Mouse (Mus musculus) cerebellum, adult 2 months (tissue): ENCODE results near the gene Rpl9. TPM values are rescaled to one million over a fixed set of nuclear protein-coding genes. Genes with fewer than 3 reads are reported as not detected.

Experiments
- DNase-seq, 2 experiments: peaks; one replicate each; pipeline ENCODE4 v3.0.0; 2021
- H3K27ac ChIP-seq: fragments of 200-500 bp; 2 replicates; pipeline ENCODE4 v1.5.1; 2012; ENCODE audit warnings: low read length, control low read depth, inconsistent platforms; ENCODE audit not compliant: insufficient read depth
- H3K27me3 ChIP-seq: fragments of 200-500 bp; 2 replicates; pipeline ENCODE4 v1.6.1; 2012; ENCODE audit warnings: inconsistent platforms, mild to moderate bottlenecking, low read length, moderate library complexity; ENCODE audit not compliant: control insufficient read depth, insufficient read depth
- H3K4me1 ChIP-seq: fragments of 200-500 bp; 2 replicates; pipeline ENCODE4 v1.6.1; 2011; ENCODE audit warnings: low read length; ENCODE audit not compliant: control insufficient read depth, insufficient read depth
- H3K4me3 ChIP-seq: fragments of 200-500 bp; replicated peaks from 2 replicates; pipeline ENCODE3; 2011; ENCODE audit warnings: mild to moderate bottlenecking, low read depth, low read length, control low read depth; ENCODE audit not compliant: insufficient read depth
- CTCF ChIP-seq: fragments of 200-500 bp; IDR thresholded peaks from 2 replicates; pipeline ENCODE4 v1.5.1; 2011; ENCODE audit warnings: low read depth, mild to moderate bottlenecking, control low read depth, low read length, moderate library complexity, borderline replicate concordance; ENCODE audit not compliant: insufficient read depth
- POLR2A ChIP-seq: fragments of 200-500 bp; IDR thresholded peaks from 2 replicates; pipeline ENCODE4 v1.6.1; 2011; ENCODE audit warnings: low read length, control low read depth, borderline replicate concordance; ENCODE audit not compliant: insufficient read depth
- WGBS: fragments of 180-500 bp; shearing (Covaris S2); methylation state at CpG from one replicate; pipeline ENCODE4 v1.1.7; 2018; 5-methylcytosine and 5-hydroxymethylcytosine counted together
- polyA plus RNA-seq: library from polyadenylated mRNA; depleted of rRNA; stranded (reverse); fragments of >200 nt; gene quantifications from 2 replicates; pipeline ENCODE4 v1.2.3, GENCODE M21; 2012; rRNA removed

The Rpl9 gene
- polyA plus RNA-seq = 431 and 479 TPM in 2 replicates

DNA sequence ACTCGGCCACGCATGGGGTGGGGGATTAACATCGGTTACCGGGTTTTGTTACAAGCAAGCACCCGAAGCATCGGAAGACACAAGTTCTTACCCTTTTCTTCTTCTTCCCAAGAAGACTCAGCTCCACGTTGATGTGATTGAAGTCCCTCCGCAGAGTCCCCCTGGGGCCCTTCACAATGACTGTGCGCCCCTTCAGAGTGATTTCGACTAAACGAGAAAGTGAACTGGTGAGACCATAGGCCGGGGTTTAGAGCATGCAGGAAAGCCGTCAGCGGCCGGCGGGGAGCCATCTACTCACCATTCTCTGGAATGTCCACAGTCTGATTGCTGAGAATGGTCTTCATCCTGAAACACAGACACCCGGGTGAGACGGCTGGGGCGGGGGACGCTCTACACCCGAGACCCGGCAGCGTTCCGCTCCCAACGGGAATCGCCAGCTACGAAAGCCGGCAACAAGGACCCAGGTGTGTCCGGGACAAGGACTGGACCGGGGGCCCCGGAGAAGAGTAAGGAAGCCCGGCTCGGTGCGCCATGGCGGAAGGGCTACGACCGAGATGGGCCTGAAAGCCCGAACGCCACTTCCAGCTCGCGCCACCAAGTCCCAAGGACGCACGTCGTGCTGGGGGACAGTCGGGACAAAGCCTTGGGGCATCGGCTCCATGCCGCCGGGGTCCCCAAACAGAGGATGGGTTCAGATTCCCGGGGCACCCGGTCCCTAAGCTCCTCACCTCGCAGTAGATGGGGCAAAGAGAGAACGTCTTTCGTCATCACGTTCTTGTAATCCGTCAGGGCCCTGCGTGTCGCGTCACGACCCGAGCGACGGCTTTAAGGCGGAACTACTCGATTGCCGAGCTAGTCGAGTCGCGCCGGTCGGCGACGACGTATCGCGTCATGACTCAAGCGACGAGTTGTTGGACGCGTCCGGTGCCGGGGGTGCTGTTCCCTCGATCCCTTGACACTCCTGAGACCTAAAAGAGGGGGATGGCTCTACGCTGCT is at the start of gene Rpl9, which contains the start of gene Lias:
TSS of gene Rpl9 (minus strand) at position 797 of the 997 bp plus-strand sequence.
TSS of gene Lias (plus strand) at position 850 of the 997 bp plus-strand sequence.
- under 1% methylated on average over 83 of the region's 83 CpGs for WGBS
- Histone ChIP-seq H3K27ac (peak within 1 kb of the TSS; percentile 72), H3K4me3 (peak within 1 kb of the TSS; percentile 86), H3K4me1 (no peaks in the 10 kb centered on the region; the same call in 1 of the 2 replicates), H3K27me3 (no peaks in the 10 kb centered on the region)
- TF ChIP-seq POLR2A = peak; percentile 89
- TF ChIP-seq CTCF = no peak
- peak; percentile 99 to 100 for DNase-seq

DNA sequence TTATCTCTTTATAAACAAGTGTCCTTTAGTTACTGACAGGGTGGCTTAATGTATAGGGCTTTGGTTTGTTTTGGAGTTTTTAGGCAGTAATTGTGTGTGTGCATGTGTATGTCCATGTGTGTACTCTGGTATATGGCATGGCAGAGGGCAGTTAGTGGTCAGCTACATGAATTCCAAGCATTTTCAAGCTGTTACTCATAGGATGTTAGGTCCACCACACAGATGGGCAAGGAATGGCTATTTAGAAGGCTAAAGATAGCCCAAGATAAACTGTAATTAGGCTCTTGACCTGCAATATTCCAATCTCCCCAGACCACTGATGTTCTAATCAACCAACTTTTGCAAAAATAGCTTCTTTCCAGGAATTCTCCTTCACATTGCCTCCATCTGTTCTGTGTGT is 46.8 kb upstream of the Rpl9 start:
- Histone ChIP-seq H3K27me3 (no peaks in the 10 kb centered on the region), H3K4me1 (peaks cover 3% of the 10 kb centered on the region; the same call in 1 of the 2 replicates)
- TF ChIP-seq POLR2A = no peak
- no peak for TF ChIP-seq CTCF

DNA sequence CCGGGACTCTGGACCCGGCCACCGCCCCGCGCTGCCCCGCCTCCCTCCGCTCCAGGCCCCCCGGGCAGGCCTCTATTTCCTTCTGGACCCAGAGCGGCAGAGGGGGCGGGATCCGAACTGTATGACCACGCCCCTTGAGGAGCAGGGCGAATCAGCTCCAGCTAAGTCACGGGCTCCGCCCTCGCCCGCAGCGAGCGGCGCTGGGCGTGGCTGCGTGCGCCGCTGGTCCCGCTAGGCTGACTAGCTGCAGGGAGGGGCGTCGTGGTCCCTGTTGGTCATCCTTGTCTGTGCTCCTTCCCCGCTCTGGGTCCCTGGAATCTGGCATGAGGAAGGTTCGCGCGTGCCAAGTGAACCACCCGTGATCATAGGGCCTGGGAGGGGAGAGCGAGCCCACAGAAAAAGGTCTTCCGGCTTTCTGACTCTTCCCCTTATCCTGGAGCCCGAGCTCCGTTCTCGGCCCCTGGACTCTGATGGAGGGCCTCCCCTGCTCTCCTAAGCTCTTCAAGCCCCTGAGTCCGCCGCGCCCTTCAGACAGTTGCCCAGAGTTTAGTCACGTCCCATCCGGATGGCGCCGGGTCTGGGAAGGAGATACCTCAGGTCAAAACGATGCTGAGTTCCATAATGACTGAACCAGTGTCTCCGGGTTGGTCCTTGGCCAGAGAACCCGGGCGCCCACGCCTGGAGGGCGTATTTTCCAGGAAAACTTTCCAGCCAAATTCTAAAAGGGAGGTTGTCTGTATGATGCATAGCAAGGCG is 44.7 kb upstream of the Rpl9 start, which contains the start of gene Ugdh:
TSS of gene Ugdh (minus strand) at position 144 of the 756 bp plus-strand sequence.
- Histone ChIP-seq H3K27me3 (no peaks in the 10 kb centered on the region), H3K27ac (peak within 1 kb of the TSS; percentile 89), H3K4me3 (peak within 1 kb of the TSS; percentile 99), H3K4me1 (peaks cover 3% of the 10 kb centered on the region; the same call in 1 of the 2 replicates)
- WGBS = 1% methylated on average over 51 of the region's 51 CpGs
- peak; percentile 96 to 98 for DNase-seq
- no peak; the same call in 1 of the 2 replicates for TF ChIP-seq CTCF
- TF ChIP-seq POLR2A = peak; percentile 98

More for the DNA sequence above, 46.8 kb upstream of the Rpl9 start:
- no peak for DNase-seq
- no peak overlapping the region for H3K4me3 ChIP-seq
- no peak overlapping the region for H3K27ac ChIP-seq

DNA sequence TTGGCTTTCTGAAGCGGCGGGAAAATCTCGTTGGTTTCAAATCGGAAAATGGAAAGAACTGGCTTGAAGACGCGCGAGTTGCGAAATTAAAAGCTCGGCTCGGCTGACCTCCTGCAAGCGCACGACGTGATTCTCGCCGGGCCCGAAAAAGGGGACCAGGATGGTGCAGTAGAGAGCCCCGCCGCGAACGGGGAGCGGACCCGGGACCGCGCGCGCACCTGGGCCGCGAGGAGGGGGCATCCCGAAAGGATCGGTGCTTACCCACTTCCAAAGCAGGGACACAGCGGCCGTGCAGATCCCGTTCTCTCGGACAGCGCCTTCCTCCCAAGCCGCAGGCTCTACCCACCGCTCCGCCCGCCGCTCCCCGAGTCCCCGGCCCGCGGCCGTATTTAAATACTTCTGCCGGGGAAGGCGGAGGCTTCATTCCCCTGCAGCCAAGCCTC is 44.1 kb upstream of the Rpl9 start:
- WGBS = under 1% methylated on average over 44 of the region's 47 CpGs
- Histone ChIP-seq H3K27me3 (no peaks in the 10 kb centered on the region), H3K4me3 (peak overlapping the region; percentile 99), H3K27ac (peak overlapping the region; percentile 24), H3K4me1 (peaks cover 3% of the 10 kb centered on the region; the same call in 1 of the 2 replicates)
- DNase-seq = no peak
- no peak for TF ChIP-seq POLR2A
- no peak for TF ChIP-seq CTCF

DNA sequence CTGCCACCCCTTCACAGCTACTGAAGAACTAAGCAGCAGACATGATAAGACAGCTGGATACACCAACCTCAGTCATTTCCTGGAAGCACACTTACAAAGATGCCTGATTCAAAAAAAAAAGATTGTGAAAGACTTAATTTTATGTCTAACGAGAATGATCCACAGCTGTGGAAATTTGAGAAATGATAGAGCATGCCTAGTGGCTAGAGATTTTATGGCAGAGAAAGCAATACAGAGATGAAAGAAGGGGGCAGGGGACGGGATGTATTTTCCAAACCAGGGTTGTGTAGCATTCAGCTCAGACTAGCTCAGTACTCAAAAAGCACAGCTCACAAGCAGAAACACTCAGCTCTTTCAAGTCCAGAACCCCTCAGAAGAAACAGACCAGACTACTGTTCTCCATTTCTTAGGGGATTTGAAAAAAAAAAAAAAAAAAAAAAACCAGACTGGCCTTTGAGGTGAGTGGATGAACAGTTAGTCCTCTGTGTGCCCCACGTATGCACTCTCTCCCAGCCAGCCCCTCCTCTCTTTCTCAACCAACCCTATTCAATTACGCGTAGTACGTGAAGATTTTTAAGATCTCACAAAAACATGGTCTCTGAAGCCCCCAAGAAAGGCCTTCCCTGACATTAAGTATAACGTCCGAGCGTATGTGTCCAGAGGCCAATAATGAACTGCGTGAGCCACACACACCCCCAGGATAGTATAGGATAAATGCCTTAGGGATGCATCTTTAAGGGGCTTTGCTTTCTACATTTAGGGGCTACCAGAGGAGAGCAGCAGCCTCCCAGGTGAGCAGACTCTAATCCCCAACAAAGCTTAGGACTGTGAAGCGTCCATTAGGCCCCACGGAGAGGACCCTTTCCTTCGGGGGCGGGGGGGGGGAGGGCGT is 43.5 kb upstream of the Rpl9 start:
- Histone ChIP-seq H3K4me1 (peaks cover 5% of the 10 kb centered on the region; the same call in 1 of the 2 replicates), H3K27me3 (no peaks in the 10 kb centered on the region), H3K4me3 (peak overlapping the region; percentile 99), H3K27ac (peak overlapping the region; percentile 24; the same call in 1 of the 2 replicates)
- 2% methylated on average over 15 of the region's 15 CpGs for WGBS
- no peak for TF ChIP-seq CTCF
- no peak for TF ChIP-seq POLR2A
- DNase-seq = no peak

DNA sequence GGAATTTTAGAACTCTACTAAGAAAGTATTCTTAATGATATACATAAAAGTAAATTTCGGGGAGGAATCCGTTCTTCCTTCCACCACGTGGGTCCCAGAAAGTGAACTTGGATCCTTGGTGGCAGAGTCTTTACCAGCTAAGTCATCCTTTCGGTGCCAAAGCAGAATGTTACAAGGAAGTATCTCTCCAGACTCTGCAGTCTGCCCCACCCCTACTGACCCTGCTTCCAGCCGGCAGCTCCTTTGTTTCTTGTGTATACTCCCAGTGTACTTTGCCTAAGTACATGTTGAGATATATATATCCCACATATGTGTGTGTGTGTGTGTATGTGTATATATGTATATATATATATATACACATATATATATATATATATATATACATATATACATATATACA is 38.2 kb upstream of the Rpl9 start:
- TF ChIP-seq POLR2A (no peak), CTCF (no peak)
- Histone ChIP-seq H3K27me3 (no peaks in the 10 kb centered on the region), H3K27ac (no peak overlapping the region), H3K4me1 (peaks cover 5% of the 10 kb centered on the region; the same call in 1 of the 2 replicates), H3K4me3 (no peak overlapping the region)
- WGBS = 92% methylated on average over 5 of the region's 5 CpGs
- DNase-seq = no peak
